Mouse (Mus musculus): ENCODE measurements around the gene Rnf183.

- no peak for TF ChIP-seq CTCF (IDR thresholded peaks at IDR 0.05; ENCODE audit: borderline replicate concordance, control insufficient read depth, extremely low read depth, insufficient read depth, low read length, poor library complexity)
- TF ChIP-seq POLR2A (IDR thresholded peaks at IDR 0.05; ENCODE audit: control insufficient read depth, extremely low read depth, insufficient read depth, low read length, poor library complexity), result no peak
These were observed 28.9 kb downstream of the Rnf183 start for GRCm38 (mm10) chr4:62406133-62406532.
